Comparison of ENCODE assay signal across 7 mouse cellular contexts in the genomic region with DNA sequence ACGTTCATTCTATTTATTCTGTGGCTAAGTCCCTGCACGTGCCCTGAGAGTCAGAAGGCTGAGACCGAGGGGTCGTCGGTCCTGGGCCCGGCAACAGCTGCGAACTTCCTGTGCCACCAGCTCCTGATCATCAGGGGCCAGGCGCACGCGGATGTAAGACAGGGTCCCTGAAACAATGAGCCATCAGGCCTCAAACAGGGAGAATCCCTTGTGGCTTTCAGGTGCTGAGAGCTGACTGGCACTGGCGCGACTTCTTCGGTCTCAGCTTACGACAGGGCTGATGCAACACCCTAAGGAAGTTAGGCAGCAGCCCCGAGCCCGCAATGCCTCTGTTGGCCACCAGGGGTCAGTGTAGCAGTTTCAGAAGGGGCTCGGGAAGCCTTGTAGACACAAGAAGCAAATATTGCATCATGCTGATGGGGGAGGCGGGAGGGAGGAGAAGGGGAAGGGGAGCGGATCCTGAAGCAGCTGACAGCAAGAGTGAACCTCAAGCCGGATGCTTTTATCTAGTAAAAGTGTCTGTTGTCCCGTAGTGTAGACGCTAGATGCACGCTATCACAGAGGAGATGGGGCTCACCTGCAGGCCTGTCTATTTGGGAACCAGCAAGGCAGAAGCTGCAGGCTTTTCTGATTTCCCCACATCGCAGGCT. TPM values are rescaled to one million over a fixed set of nuclear protein-coding genes. Genes with fewer than 3 reads are reported as not detected.
DNase-seq lines count a peak whose midpoint lies in the region; ATAC-seq and TF ChIP-seq lines count a peak whose summit lies in the region.

No protein-coding gene starts in this region.

- no peaks in the 10 kb centered on the region for H3K9me3 ChIP-seq in intestine, postnatal 0 days (ENCODE audit: control insufficient read depth)
- H3K9me3 ChIP-seq in midbrain, embryonic 12.5 days, result no peaks in the 10 kb centered on the region

- intact Hi-C loops in left cerebral cortex, postnatal 4 days (cut with DNase I), result loop anchor here (2.0 kb wide), 1 partner anchor 58 kb away; no protein-coding TSS in a partner anchor

- DNase-seq in adrenal gland, adult 2 months, result peak; percentile 96
- DNase-seq in embryo, embryonic 11.5 days (ENCODE audit: low read depth, low spot score), result peak; percentile 95
- DNase-seq in gastrocnemius, postnatal 4 days (ENCODE audit: low spot score in 2 of 2), result peak; percentile 92 to 93
- DNase-seq in left cerebral cortex, postnatal 4 days, result peak; percentile 98

- peak; percentile 99 for TF ChIP-seq CTCF in intestine, postnatal 0 days (IDR thresholded peaks at IDR 0.05; ENCODE audit: low read depth)
- peak; percentile 94 for TF ChIP-seq CTCF in small intestine, adult 2 months (IDR thresholded peaks at IDR 0.05; ENCODE audit: extremely low read depth, insufficient read length, insufficient replicate concordance, low read depth, low read length)

- no peak overlapping the region for H3K27ac ChIP-seq in intestine, postnatal 0 days (ENCODE audit: low read depth, low read length)
- no peak overlapping the region for H3K27ac ChIP-seq in midbrain, embryonic 12.5 days (replicated peaks)
- no peak overlapping the region for H3K27ac ChIP-seq in small intestine, adult 2 months (ENCODE audit: insufficient read depth, low read depth, low read length)

- ATAC-seq in intestine, postnatal 0 days, result peak; percentile 76
- peak; percentile 67 for ATAC-seq in midbrain, embryonic 12.5 days (ENCODE audit: low FRiP score, low read depth)

- no peaks in the 10 kb centered on the region for H3K27me3 ChIP-seq in intestine, postnatal 0 days (replicated peaks; ENCODE audit: control insufficient read depth, insufficient read depth, low read length)
- H3K27me3 ChIP-seq in midbrain, embryonic 12.5 days, result peaks cover 17% of the 10 kb centered on the region; the same call in 1 of the 2 replicates
- H3K27me3 ChIP-seq in small intestine, adult 2 months (ENCODE audit: control insufficient read depth, insufficient read depth, low read length), result no peaks in the 10 kb centered on the region

- peak overlapping the region; percentile 61 for H3K4me2 ChIP-seq in intestine, postnatal 0 days (replicated peaks; ENCODE audit: low read depth)
- peak overlapping the region; percentile 48 for H3K4me2 ChIP-seq in midbrain, embryonic 12.5 days (replicated peaks)

- peak overlapping the region; percentile 60 for H3K9ac ChIP-seq in intestine, postnatal 0 days (ENCODE audit: low read depth, low read length)
- peak overlapping the region; percentile 29; the same call in 1 of the 2 replicates for H3K9ac ChIP-seq in midbrain, embryonic 12.5 days (replicated peaks)

- TF ChIP-seq POLR2A in small intestine, adult 2 months (IDR thresholded peaks at IDR 0.05; ENCODE audit: low read depth, low read length), result 0 out of 2 replicates have a peak, but pooled peaks have one; percentile 24

- no peaks in the 10 kb centered on the region for H3K36me3 ChIP-seq in intestine, postnatal 0 days (ENCODE audit: control insufficient read depth, insufficient read depth)
- no peaks in the 10 kb centered on the region for H3K36me3 ChIP-seq in midbrain, embryonic 12.5 days
- H3K36me3 ChIP-seq in small intestine, adult 2 months (ENCODE audit: control insufficient read depth, insufficient read depth, low read length), result no peaks in the 10 kb centered on the region

- no peaks in the 10 kb centered on the region; the same call in 1 of the 2 replicates for H3K4me1 ChIP-seq in intestine, postnatal 0 days (replicated peaks; ENCODE audit: control insufficient read depth, insufficient read depth, low read length)
- H3K4me1 ChIP-seq in midbrain, embryonic 12.5 days, result peaks cover 22% of the 10 kb centered on the region
- no peaks in the 10 kb centered on the region for H3K4me1 ChIP-seq in small intestine, adult 2 months (ENCODE audit: control insufficient read depth, insufficient read depth, insufficient read length, low read length)

- no peak overlapping the region for H3K4me3 ChIP-seq in intestine, postnatal 0 days (ENCODE audit: low read depth, low read length)
- peak overlapping the region; percentile 22; the same call in 1 of the 2 replicates for H3K4me3 ChIP-seq in midbrain, embryonic 12.5 days
- peak overlapping the region; percentile 38 for H3K4me3 ChIP-seq in small intestine, adult 2 months (ENCODE audit: low read depth, low read length)

- 5% methylated on average over 24 of the region's 24 CpGs for WGBS in intestine, postnatal 0 days
- WGBS in midbrain, embryonic 12.5 days, result 3% methylated on average over 24 of the region's 24 CpGs
- 6% methylated on average over 24 of the region's 24 CpGs for WGBS in small intestine, adult 2 months

RNA-seq across cellular contexts. Expression of a gene that starts 21.6 kb away (rescaled TPM):
- total RNA-seq in adrenal gland, adult 2 months (2021), result 10 to 100 TPM; 17.2 to 25.6 TPM
- 12.2 and 14.9 TPM in 2 replicates for polyA plus RNA-seq in adrenal gland, adult 2 months (2012; rRNA removed)
- 10 to 100 TPM; 17.5 to 19.0 TPM for total RNA-seq in gastrocnemius, postnatal 4 days (2021)
- polyA plus RNA-seq in intestine, postnatal 0 days (2015; fragmentation: Nextera tagmentation; extraction: Ambion mirVana), result 10.7 and 12.1 TPM in 2 replicates
- 10 to 100 TPM; 39.7 to 45.2 TPM for total RNA-seq in left cerebral cortex, postnatal 4 days (2021)
- 49.3 and 50.4 TPM in 2 replicates for polyA plus RNA-seq in midbrain, embryonic 12.5 days (2016; fragmentation: Nextera tagmentation; extraction: Ambion mirVana)
- polyA plus RNA-seq in small intestine, adult 2 months (2012; rRNA removed), result 7.1 and 10.8 TPM in 2 replicates

RNA-seq across cellular contexts. Expression of a gene that starts 56.5 kb away (rescaled TPM):
- total RNA-seq in adrenal gland, adult 2 months (2021), result 10 to 100 TPM; 38.9 to 46.4 TPM
- 93.9 and 97.5 TPM in 2 replicates for polyA plus RNA-seq in adrenal gland, adult 2 months (2012; rRNA removed)
- total RNA-seq in gastrocnemius, postnatal 4 days (2021), result 10 to 100 TPM; 21.9 to 22.4 TPM
- polyA plus RNA-seq in intestine, postnatal 0 days (2015; fragmentation: Nextera tagmentation; extraction: Ambion mirVana), result 4.7 and 6.1 TPM in 2 replicates
- 100 to 1,000 TPM; 150 to 153 TPM for total RNA-seq in left cerebral cortex, postnatal 4 days (2021)
- polyA plus RNA-seq in midbrain, embryonic 12.5 days (2016; fragmentation: Nextera tagmentation; extraction: Ambion mirVana), result 37.6 and 37.9 TPM in 2 replicates
- 10.9 and 11.5 TPM in 2 replicates for polyA plus RNA-seq in small intestine, adult 2 months (2012; rRNA removed)
